Mouse (Mus musculus): Measurements from ENCODE around the gene Rragc. TPM values are rescaled to one million over a fixed set of nuclear protein-coding genes. Genes with fewer than 3 reads are reported as not detected.
"Not testable (repeated sequence)": the region's sequence is repeated elsewhere in the genome, so short reads cannot be mapped to it uniquely, and the experiment has no call there.

Rragc gene
- polyA plus RNA-seq, 1 experiment, result 0.64 TPM

DNA sequence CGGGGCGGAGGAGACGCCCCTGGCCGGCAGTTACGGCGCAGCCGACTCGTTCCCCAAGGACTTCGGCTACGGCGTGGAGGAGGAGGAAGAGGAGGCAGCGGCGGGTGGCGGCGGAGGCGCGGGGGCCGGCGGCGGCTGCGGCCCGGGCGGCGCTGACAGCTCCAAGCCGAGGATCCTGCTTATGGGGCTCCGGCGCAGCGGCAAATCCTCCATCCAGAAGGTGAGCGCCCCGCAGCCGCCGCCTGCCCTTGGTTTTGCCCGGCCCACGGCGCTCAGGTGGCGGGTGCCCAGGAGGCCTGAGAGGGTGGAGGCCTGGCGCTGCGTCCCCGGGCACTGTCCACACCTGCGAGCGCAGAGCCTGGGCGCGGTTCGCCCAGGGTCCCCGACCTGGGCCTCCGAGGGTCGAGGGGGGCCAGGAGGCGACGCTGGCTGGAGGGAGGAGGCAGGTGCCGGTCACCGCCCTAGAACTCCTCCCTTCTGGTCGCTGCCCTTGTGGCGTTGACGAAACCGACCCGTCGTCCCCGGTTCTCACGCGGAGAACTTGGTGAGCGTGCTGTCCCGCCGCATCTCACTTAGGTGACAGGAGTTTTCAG lies 398 bp downstream of the Rragc start, which contains the start of gene 4930535I16Rik:
Gene 4930535I16Rik, minus strand, starts transcription at position 475 of the 593 bp plus-strand sequence.
- peaks cover 43% of the 10 kb centered on the region for H3K36me3 ChIP-seq (ENCODE audit: control insufficient read depth)
- TF ChIP-seq TAL1 (IDR thresholded peaks at IDR 0.05; ENCODE audit: low read length) (no peak), GATA1 (IDR thresholded peaks at IDR 0.05; ENCODE audit: low read length) (no peak)
- H3K4me3 ChIP-seq (replicated peaks), result peak within 1 kb of the TSS; percentile 97
- no peaks in the 10 kb centered on the region for H3K27me3 ChIP-seq (ENCODE audit: control insufficient read depth)
- H3K4me1 ChIP-seq (ENCODE audit: control insufficient read depth), result peaks cover 28% of the 10 kb centered on the region
- H3K9me3 ChIP-seq (ENCODE audit: control insufficient read depth, low read length), result no peaks in the 10 kb centered on the region

DNA sequence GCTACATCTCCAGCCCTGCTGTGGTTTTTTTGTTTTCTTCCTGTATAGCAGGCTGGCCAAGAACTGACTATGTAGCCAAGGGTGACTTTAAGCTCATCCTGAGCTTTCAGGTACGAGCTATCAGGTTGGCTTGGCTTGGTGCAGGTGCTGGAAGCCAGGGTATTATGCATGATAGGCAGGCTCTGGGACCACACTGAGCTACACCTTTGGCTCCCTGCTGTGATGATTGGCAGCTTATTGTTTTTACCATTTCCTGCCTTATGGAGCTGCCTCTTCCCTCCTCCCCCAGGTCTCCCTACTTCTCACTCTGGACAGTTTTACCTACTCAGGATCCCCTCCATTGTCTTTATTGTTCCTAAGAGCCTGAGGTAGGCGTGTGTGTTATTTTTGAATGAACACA lies 1.6 kb downstream of the Rragc start:
- H3K4me1 ChIP-seq (ENCODE audit: control insufficient read depth), result peaks cover 28% of the 10 kb centered on the region
- H3K4me3 ChIP-seq (replicated peaks), result peak overlapping the region; percentile 97
- H3K27me3 ChIP-seq (ENCODE audit: control insufficient read depth), result no peaks in the 10 kb centered on the region
- TF ChIP-seq GATA1 (IDR thresholded peaks at IDR 0.05; ENCODE audit: low read length), result no peak
- TF ChIP-seq TAL1 (IDR thresholded peaks at IDR 0.05; ENCODE audit: low read length), result no peak
- peaks cover 43% of the 10 kb centered on the region for H3K36me3 ChIP-seq (ENCODE audit: control insufficient read depth)
- no peaks in the 10 kb centered on the region for H3K9me3 ChIP-seq (ENCODE audit: control insufficient read depth, low read length)

DNA sequence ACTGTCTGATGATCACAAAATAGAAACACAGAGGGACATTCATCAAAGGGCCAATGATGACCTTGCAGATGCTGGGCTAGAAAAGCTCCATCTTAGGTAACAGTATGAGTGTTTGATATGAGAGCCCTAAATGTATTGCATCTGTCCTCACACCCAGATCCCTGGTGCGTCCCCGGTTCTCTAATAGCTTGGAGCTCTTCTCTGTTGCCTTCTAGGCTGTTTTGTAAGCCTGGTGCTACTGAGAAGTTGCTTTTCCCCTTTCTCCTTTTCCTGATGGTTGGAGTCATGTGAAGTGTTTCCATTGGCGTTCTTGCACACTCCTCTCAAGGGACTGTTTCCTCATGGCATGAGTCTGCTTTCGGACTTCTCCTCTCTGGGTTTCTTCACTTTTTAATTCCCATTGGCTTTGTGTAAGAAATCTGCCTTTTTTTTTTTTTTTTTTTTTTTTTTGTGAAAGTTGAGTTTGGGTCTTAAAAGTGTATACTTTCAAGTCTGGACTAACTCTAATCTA lies 3.9 kb downstream of the Rragc start:
- no peaks in the 10 kb centered on the region for H3K27me3 ChIP-seq (ENCODE audit: control insufficient read depth)
- no peak overlapping the region for H3K4me3 ChIP-seq (replicated peaks)
- peaks cover 26% of the 10 kb centered on the region for H3K4me1 ChIP-seq (ENCODE audit: control insufficient read depth)
- TF ChIP-seq GATA1 (IDR thresholded peaks at IDR 0.05; ENCODE audit: low read length) (no peak), TAL1 (IDR thresholded peaks at IDR 0.05; ENCODE audit: low read length) (no peak)
- H3K36me3 ChIP-seq (ENCODE audit: control insufficient read depth), result peaks cover 60% of the 10 kb centered on the region
- H3K9me3 ChIP-seq (ENCODE audit: control insufficient read depth, low read length), result no peaks in the 10 kb centered on the region

DNA sequence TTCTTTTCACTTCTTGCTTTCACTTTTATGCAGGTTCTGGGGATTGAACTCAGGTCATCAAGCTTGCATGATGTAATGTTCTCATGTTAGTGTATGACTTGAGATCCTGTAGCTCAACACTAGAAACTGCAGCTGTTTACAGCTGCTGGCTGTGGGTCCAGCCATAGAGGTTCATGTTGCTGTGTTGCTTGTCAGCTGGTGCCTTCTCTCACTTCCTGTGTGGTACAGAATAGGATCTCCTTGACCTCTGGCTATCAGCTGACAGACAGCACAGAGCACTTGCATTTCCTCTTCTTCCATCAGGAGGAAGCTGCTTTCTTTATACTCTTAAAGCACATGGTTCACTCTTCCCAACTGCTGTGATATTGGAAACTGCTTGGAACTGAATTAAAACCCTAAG lies 10.7 kb downstream of the Rragc start:
- peaks cover 81% of the 10 kb centered on the region for H3K36me3 ChIP-seq (ENCODE audit: control insufficient read depth)
- H3K9me3 ChIP-seq (ENCODE audit: control insufficient read depth, low read length), result no peaks in the 10 kb centered on the region
- no peak overlapping the region for H3K4me3 ChIP-seq (replicated peaks)
- no peaks in the 10 kb centered on the region for H3K4me1 ChIP-seq (ENCODE audit: control insufficient read depth)
- H3K27me3 ChIP-seq (ENCODE audit: control insufficient read depth), result no peaks in the 10 kb centered on the region
- TF ChIP-seq GATA1 (IDR thresholded peaks at IDR 0.05; ENCODE audit: low read length), result no peak

DNA sequence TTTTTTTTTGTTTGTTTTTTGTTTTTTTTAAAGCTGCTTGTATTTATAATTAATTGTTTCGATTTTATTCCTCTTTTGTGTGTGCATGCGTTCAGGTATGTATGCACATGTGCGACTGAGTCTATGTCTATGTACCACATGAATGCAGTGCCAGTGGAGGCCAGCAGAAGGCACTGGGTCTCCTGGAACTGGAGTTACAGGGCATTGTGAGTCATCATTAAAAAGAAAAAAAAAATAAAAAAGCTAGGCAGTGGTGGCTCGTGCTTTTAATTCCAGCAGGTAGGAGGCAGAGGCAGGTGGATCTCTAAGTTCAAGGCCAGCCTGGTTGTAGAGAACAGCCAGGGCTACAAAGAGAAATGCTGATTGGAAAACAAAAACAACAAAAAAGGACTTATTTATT lies 12.7 kb downstream of the Rragc start:
- Histone ChIP-seq H3K27me3 (ENCODE audit: control insufficient read depth) (no peaks in the 10 kb centered on the region), H3K36me3 (ENCODE audit: control insufficient read depth) (peaks cover 79% of the 10 kb centered on the region), H3K4me3 (replicated peaks) (no peak overlapping the region), H3K4me1 (ENCODE audit: control insufficient read depth) (no peaks in the 10 kb centered on the region), H3K9me3 (ENCODE audit: control insufficient read depth, low read length) (no peaks in the 10 kb centered on the region)
- TF ChIP-seq GATA1 (IDR thresholded peaks at IDR 0.05; ENCODE audit: low read length), result no peak
- TF ChIP-seq TAL1 (IDR thresholded peaks at IDR 0.05; ENCODE audit: low read length), result no peak

DNA sequence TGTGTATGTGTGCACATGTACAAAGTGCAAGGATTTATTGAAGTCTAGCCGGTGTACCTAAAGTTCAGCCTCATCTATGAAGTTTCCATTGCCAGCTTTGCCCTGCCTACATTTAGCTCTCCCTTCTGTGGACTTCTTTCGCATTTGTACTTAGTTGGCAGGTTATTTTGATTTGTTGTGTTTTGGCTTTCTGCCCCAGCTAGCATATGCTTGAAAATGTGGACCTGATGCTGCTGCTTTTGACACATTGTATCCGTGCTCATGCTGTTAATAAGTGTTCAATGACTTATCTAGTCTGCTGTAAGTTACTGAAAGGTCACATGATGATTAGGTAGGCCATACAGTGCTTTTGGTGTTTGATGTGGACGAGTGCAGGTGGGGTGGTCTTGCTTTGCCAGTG lies 17.1 kb downstream of the Rragc start:
- Histone ChIP-seq H3K4me1 (ENCODE audit: control insufficient read depth) (no peaks in the 10 kb centered on the region), H3K9me3 (ENCODE audit: control insufficient read depth, low read length) (no peaks in the 10 kb centered on the region), H3K27me3 (ENCODE audit: control insufficient read depth) (no peaks in the 10 kb centered on the region), H3K36me3 (ENCODE audit: control insufficient read depth) (peaks cover 67% of the 10 kb centered on the region), H3K4me3 (replicated peaks) (no peak overlapping the region)
- no peak for TF ChIP-seq GATA1 (IDR thresholded peaks at IDR 0.05; ENCODE audit: low read length)
- no peak for TF ChIP-seq TAL1 (IDR thresholded peaks at IDR 0.05; ENCODE audit: low read length)

DNA sequence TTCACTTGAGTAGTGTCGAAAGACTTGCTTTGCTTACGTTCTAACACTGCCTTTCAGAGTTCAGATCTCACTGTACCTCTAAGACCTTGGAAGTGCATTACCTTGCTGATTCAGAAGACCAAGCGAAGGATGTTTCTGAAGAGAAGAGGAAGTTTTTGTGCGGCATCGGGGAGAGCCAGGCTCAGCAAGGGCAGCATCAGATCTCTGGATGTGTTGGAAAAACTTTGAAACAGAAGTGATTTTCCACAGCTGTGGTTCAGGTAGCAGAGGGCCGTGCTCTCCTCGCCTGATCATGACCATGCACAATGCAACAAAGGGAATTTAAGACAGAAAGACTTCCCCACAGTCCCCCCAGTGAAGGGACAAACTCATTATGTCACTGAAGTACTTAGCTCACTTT lies 18.8 kb downstream of the Rragc start:
- TF ChIP-seq GATA1 (IDR thresholded peaks at IDR 0.05; ENCODE audit: low read length), result no peak
- TF ChIP-seq TAL1 (IDR thresholded peaks at IDR 0.05; ENCODE audit: low read length), result no peak
- Histone ChIP-seq H3K27me3 (ENCODE audit: control insufficient read depth) (no peaks in the 10 kb centered on the region), H3K4me1 (ENCODE audit: control insufficient read depth) (no peaks in the 10 kb centered on the region), H3K9me3 (ENCODE audit: control insufficient read depth, low read length) (no peaks in the 10 kb centered on the region), H3K36me3 (ENCODE audit: control insufficient read depth) (peaks cover 51% of the 10 kb centered on the region), H3K4me3 (replicated peaks) (no peak overlapping the region)

DNA sequence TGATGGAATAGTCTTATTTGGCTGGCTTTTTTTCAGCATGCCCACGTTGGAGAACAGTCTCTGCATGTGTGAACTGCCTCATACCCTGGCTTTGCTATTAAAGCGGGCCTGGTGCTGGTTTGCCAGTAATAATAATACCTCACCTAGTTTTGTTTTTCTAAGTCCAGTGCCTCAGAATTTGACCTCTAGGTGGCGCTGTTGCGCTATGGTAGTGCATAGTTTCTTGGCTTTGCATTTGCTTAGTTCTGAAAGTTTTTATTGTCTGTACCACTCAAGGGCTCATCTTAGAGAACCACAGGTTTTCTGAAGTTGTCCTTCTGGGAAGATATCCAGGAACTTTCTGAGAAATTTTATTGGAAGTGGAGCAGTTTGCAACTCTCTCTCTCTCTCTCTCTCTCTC lies 22.6 kb downstream of the Rragc start:
- H3K36me3 ChIP-seq (ENCODE audit: control insufficient read depth), result peaks cover 23% of the 10 kb centered on the region
- H3K4me3 ChIP-seq (replicated peaks), result no peak overlapping the region
- no peaks in the 10 kb centered on the region for H3K9me3 ChIP-seq (ENCODE audit: control insufficient read depth, low read length)
- no peaks in the 10 kb centered on the region for H3K27me3 ChIP-seq (ENCODE audit: control insufficient read depth)
- H3K4me1 ChIP-seq (ENCODE audit: control insufficient read depth), result no peaks in the 10 kb centered on the region
- no peak for TF ChIP-seq GATA1 (IDR thresholded peaks at IDR 0.05; ENCODE audit: low read length)

DNA sequence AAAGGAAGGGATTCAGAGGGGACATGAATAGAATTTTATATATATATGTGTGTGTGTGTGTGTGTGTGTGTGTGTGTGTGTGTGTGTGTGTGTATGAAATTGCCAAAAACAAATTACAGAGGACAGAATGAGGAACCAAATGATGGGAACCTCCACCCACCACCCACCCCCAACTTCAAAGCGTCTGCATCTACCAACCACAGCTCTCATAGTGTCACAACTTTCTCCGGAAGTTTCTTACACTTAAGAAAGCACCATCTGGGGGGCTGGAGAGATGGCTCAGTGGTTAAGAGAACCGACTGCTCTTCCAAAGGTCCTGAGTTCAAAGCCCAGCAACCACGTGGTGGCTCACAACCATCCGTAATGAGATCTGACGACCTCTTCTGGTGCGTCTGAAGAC lies 23.6 kb downstream of the Rragc start:
- H3K9me3 ChIP-seq (ENCODE audit: control insufficient read depth, low read length); H3K27me3 ChIP-seq (ENCODE audit: control insufficient read depth); H3K4me3 ChIP-seq (replicated peaks); H3K4me1 ChIP-seq (ENCODE audit: control insufficient read depth): not testable (repeated sequence)
- H3K36me3 ChIP-seq (ENCODE audit: control insufficient read depth), result peaks cover 14% of the 10 kb centered on the region

DNA sequence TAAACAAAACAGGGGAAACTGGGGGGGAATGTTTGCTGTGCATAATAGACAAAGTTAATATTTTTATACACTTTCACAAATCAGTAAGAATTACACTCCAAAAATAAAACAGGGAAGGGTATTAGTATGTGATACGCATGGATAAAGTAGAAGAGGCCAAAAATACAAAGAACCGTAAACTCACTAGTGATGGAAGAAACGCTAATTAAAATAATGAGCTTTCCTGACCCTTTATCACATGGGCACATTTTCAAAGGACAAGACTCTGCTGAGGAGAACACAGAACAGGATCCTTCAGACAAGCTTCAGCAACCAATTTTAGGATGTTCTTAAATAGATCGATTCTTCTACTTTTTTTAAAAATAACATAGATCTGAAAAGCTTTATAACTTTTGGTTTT lies 29.5 kb downstream of the Rragc start:
- no peak overlapping the region for H3K4me3 ChIP-seq (replicated peaks)
- no peaks in the 10 kb centered on the region for H3K36me3 ChIP-seq (ENCODE audit: control insufficient read depth)
- H3K27me3 ChIP-seq (ENCODE audit: control insufficient read depth), result no peaks in the 10 kb centered on the region
- H3K9me3 ChIP-seq (ENCODE audit: control insufficient read depth, low read length), result no peaks in the 10 kb centered on the region
- TF ChIP-seq GATA1 (IDR thresholded peaks at IDR 0.05; ENCODE audit: low read length), result no peak
- no peak for TF ChIP-seq TAL1 (IDR thresholded peaks at IDR 0.05; ENCODE audit: low read length)
- no peaks in the 10 kb centered on the region for H3K4me1 ChIP-seq (ENCODE audit: control insufficient read depth)

All from erythroblast, embryonic 14.5 days (primary cell).